Mouse (Mus musculus) small intestine, adult 2 months (tissue): ENCODE measurements around the gene Gm20403.

Source experiments
- CTCF ChIP-seq: fragments of 200-500 bp; IDR thresholded peaks from 2 replicates; pipeline ENCODE4 v1.5.1; 2012; ENCODE audit warnings: low read depth, mild to moderate bottlenecking, control low read depth, inconsistent platforms, low read length, moderate library complexity, mixed read lengths; ENCODE audit not compliant: insufficient replicate concordance, insufficient read length; ENCODE audit errors: extremely low read depth
- POLR2A ChIP-seq: fragments of 200-500 bp; IDR thresholded peaks from 2 replicates; pipeline ENCODE4 v1.6.1; 2012; ENCODE audit warnings: low read depth, mild to moderate bottlenecking, control low read depth, inconsistent platforms, low read length, moderate library complexity

DNA sequence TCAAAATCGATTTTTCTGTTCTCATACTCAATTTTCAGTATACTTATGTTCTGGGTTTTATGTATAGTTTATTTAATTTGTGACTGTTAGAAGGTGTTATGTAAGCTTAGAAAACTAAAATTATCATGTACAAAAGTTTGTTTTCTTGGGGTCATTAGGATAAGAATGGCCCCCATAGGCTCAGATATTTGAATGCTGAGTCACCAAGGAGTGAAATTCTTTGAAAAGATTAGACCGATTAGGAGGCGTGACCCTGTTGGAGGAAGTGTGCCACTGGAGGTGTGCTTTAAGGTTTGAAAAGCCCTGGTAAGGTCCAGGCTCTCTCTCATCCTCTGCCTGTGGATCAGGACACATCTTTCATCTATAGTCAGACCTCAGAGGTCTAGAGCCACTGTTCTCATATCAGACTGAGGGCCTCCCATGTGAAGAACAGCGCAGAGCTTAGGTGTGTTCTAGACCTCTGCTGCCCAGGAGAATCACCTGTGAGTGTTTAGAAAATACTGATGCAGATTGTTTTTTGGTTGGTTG is 2.1 kb upstream of the Gm20403 start:
- no peak for TF ChIP-seq CTCF
- TF ChIP-seq POLR2A = no peak
